Mouse (Mus musculus) Muller cell, postnatal 12 days (primary cell): ENCODE data around the gene Ap1ar.
A peak's percentile ranks its signal among the peaks of the same experiment; 100 is the strongest.

Experiments used
- DNase-seq: peaks from one replicate; pipeline ENCODE4 v3.0.0-alpha.2; 2015; ENCODE audit errors: inconsistent ontology term

Ap1ar gene

GRCm38 (mm10) chr3:127837154-127837865 is at the start of gene Ap1ar:
TSS of gene Ap1ar (minus strand) at chr3:127837523.
- peak; percentile 97 for DNase-seq

GRCm38 (mm10) chr3:127881684-127882083 is 44.4 kb upstream of the Ap1ar start:
- DNase-seq = no peak

DNA sequence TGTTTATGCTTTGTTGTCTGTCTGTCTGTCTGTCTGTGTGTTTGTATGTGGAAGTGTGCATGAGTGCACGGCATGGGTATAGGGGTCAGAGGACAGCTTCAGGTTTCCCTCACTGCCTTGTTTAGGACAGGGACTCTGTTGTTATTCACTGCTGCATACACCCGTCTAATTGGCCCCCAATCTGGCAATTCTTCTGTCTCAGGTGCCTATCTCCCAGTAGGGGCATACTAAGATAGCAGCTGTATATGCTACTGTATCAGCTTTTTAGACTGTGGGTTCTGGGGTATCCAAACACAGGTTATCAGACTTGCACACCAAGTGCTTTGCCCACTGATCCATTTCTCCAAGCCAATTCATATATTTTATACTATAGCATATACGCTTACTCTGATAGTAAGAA is 42.6 kb upstream of the Ap1ar start:
- DNase-seq = no peak

DNA sequence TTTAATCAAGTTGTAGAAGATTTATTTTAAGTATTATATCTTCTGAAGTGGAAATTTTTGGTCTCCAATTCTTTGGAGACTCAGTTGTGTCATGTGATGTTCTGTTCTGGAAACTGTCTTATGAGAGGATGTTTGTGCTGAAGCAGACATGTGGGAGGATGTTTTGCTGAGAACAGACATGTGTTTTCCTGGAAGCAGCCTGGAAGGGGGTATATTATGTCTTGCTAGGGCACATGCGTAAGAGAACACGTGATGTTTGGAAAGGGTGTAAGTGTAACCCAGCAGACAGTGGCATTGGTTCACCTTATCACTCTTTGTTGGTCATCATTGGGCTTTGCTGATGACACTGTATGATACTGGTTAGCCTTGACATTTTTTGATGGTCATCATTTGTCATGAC is 38.2 kb upstream of the Ap1ar start:
- DNase-seq = no peak

DNA sequence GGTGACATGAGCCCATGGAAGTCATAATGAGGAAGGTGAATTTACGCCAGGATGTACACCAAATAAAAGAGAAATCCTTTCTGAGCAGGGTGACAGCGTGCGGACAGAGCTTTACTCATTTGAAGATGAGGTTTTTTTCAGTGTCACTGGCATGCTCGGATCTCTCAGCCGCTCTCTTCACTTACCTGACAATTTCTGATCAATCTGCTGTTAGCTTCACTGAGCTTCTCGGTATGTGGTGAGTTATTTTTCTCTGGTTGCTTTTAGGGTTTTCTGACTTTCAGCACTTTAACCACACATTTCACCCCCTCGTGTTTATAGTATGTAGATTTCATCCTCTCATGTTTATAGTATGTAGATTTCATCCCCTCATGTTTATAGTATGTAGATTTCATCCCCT is 37.7 kb upstream of the Ap1ar start:
- DNase-seq = no peak

- DNase-seq = peak; percentile 19
Observed at GRCm38 (mm10) chr3:127874254-127874883, 37.0 kb upstream of the Ap1ar start.

- no peak for DNase-seq
Observed at GRCm38 (mm10) chr3:127871575-127871974, 34.3 kb upstream of the Ap1ar start.

GRCm38 (mm10) chr3:127868880-127869279 is 31.6 kb upstream of the Ap1ar start:
- no peak for DNase-seq

DNA sequence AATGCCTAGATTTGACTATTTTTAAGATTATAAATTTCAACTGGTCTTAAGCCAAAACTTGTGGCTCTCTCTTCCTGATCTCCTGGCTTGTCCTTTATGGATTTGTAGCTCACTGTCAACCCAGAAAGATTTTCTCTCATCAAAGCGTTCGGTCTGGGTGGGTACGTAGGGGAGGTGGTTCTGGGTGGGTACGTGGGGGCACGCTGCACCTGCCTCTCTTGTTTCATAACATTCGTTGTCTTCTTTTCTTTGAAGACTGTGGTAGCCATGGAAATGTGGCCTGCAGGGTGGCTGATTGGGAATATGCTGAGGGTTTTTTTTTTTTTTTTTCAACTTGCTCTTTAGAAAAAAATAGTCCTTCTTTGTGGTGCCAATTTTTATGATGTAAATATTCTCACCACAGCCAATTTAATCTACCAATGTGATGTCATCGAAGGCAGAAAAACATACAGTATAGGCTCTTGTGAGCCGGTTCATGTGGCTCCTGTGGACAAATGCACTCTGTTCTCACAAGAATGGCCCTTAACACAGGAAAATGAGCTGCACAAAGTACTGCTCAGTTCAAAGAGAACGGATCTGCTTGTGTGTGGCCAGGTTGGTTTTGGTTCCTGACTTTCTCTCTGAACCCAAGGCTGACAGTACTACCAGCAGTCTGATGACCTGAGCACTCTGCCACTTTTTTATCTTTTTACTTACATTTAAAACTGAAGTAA is 30.9 kb upstream of the Ap1ar start:
- DNase-seq = no peak

- DNase-seq = no peak
Observed at GRCm38 (mm10) chr3:127864242-127864641, 26.9 kb upstream of the Ap1ar start.

GRCm38 (mm10) chr3:127863571-127863970 is 26.2 kb upstream of the Ap1ar start:
- DNase-seq = no peak

- DNase-seq = no peak
Observed at GRCm38 (mm10) chr3:127862479-127862878, 25.2 kb upstream of the Ap1ar start.

DNA sequence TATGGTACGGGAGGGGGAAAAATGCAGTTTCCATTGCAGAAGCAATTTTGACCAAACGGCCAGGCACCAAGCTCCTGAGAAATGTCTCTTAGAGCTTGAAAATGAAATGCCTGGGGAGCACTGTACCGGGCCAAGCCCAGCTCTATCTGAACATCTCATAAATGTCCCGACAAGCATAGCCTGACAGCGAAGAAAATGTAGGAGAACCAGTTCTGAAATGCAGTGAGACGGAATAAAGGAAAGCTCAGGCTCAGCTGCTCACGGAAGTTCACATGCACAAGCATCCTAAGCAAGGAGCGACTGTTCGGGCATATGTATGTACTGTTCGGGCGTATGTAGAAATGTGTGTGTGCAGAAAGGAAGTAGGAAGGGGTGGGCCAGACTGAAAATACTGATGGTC is 24.0 kb upstream of the Ap1ar start:
- no peak for DNase-seq

DNA sequence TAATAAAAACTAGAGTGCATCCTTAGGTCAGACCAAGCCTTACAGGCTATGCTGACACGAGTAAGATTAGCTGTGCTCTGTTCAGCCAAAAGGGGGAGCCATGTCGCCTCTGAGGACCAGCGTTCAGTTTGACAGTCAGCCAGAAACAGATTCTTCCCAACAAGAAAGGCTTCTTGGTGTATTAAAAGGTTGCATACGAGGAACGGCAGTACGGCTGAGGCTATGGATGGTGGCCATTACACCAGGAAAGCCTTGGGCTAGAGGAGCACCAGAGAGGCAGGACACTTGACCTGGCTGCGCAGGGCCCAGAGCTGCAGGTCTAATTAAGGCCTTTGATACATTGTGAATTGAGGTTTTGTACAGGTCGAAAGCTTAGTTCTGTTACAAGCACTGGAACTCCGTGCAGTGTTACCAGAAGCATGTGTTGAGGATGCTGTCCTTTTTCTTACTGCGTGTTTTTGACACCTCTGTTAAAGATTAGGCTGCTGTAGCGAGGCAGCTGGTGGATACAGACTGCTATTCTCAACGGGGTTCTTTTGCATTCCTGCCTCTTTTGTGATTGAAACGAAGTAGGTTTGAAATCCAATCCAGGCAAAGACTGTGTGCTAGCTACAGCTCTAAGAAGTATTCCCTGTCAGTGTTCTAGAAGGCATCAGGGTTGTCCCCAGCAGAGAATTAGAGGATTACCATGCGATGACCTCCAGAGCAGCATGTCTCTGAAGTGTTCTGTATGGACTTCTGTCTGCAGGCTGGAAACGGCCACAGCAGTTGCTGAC is 16.3 kb upstream of the Ap1ar start:
- DNase-seq = peak; percentile 44

DNA sequence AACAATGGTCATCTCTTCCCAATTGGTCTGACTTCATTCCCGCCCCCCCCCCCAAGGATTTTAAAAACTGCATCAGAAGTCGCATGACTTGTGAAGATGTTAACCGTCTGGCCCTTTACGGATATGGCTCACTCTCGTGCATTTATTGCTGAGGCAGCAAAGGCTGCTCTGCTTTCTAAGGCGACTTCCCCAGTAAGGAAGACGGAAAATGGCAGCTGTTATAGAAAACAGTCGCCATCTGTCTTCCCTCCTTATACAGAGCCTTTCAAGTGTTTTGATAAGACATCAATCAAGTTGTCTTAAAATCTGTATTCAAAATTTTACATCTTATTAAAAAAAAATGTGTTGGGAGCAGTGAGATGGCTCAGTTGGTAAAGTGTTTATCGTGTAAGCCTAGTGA is 15.4 kb upstream of the Ap1ar start:
- no peak for DNase-seq

DNA sequence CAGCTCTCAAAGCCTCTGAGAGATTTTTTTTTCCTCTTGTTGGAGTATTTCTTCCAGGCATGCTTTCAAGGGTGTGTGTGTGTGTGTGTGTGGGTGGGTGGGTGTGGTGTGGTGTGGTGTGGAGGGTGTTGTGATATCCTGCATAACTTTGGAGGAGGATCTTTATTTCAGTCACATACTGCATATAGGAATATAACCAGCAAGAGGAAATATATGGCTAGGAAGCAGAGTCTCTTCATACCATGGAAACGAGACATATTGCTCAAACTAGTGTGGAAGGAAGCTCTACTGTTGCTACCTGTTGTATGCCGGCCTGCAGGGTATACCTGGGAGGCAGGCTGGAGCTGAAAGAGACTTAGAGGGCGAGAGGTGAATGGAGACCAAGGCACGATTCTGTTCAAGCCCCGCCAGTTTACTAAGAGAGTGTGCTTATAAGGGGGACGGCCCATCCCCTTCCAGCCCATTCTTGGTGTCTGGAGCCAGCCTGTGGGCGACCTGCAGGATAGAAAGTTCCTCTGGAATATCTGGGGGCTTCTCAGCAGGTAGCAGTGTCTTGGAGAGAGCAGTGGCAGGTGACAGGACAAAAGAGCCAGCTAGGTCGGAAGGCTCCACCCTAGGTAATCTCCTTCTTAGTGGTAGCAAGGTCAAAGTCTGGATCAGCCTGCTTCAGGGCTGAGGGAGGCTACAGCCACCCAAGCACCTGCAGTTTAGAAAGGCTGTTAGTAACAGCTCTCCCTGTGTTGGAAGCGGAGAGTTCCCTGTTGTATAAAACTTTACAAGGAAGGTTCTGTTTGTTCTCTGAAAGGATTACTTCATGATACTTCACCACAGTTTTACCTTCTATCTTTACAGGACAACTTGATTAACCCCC is 13.7 kb upstream of the Ap1ar start:
- no peak for DNase-seq

GRCm38 (mm10) chr3:127849922-127850321 is 12.6 kb upstream of the Ap1ar start:
- DNase-seq = no peak

- peak; percentile 53 for DNase-seq
Observed at GRCm38 (mm10) chr3:127848088-127848808, 10.9 kb upstream of the Ap1ar start.

DNA sequence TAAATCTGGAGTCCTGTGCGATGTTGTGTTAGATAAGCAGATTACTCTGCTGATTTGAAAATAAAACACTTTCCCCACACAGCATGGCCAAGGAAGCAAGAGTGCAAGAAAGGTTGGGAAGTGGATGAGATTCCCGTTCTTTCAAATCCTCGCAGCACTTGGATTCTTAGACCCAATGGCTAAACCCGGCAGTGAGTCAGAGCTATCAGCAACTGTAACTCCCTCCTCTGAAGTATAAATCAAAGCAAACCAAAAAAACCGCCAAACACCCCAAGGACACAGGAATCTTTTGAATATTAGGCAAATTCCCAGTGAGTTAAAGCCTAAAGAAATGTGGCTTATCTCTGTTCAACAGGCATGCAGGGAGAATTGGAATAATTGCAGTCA is 6.6 kb upstream of the Ap1ar start:
- no peak for DNase-seq

- no peak for DNase-seq
Observed at GRCm38 (mm10) chr3:127843324-127843940, 6.1 kb upstream of the Ap1ar start.
